Mouse (Mus musculus): ENCODE data around the gene Nfatc2.

Nfatc2 gene

GRCm38 (mm10) chr2:168527430-168527792, 74.0 kb downstream of the Nfatc2 start:
- DNase-seq: no peak

- no peak for DNase-seq
These were observed 74.7 kb downstream of the Nfatc2 start for GRCm38 (mm10) chr2:168526547-168527429.

- DNase-seq: peak in 1 of 2 experiments; percentile 20
These were observed 75.9 kb downstream of the Nfatc2 start for GRCm38 (mm10) chr2:168525391-168526154.

GRCm38 (mm10) chr2:168524905-168525381, 76.5 kb downstream of the Nfatc2 start:
- DNase-seq: peak; percentile 97 to 98

GRCm38 (mm10) chr2:168522247-168522646, 79.2 kb downstream of the Nfatc2 start:
- DNase-seq: no peak

GRCm38 (mm10) chr2:168520771-168521170, 80.7 kb downstream of the Nfatc2 start:
- DNase-seq: no peak

- DNase-seq: no peak
These were observed 81.9 kb downstream of the Nfatc2 start for GRCm38 (mm10) chr2:168519589-168519988.

- peak in 1 of 2 experiments; percentile 44 for DNase-seq
These were observed 83.2 kb downstream of the Nfatc2 start for GRCm38 (mm10) chr2:168518256-168518659.

GRCm38 (mm10) chr2:168517774-168518173, 83.7 kb downstream of the Nfatc2 start:
- no peak for DNase-seq

- no peak for DNase-seq
These were observed 84.7 kb downstream of the Nfatc2 start for GRCm38 (mm10) chr2:168516717-168517116.

GRCm38 (mm10) chr2:168515466-168515865, 86.0 kb downstream of the Nfatc2 start:
- no peak for DNase-seq

- no peak for DNase-seq
These were observed 87.3 kb downstream of the Nfatc2 start for GRCm38 (mm10) chr2:168514131-168514530.

- DNase-seq: no peak
These were observed 89.9 kb downstream of the Nfatc2 start for GRCm38 (mm10) chr2:168511529-168511928.

- no peak for DNase-seq
These were observed 92.8 kb downstream of the Nfatc2 start for GRCm38 (mm10) chr2:168508469-168509198.

- DNase-seq: no peak
These were observed 96.8 kb downstream of the Nfatc2 start for GRCm38 (mm10) chr2:168504431-168505182.

- no peak for DNase-seq
These were observed 97.7 kb downstream of the Nfatc2 start for GRCm38 (mm10) chr2:168503735-168504134.

- no peak for DNase-seq
These were observed 100.7 kb downstream of the Nfatc2 start for GRCm38 (mm10) chr2:168500750-168501149.

GRCm38 (mm10) chr2:168500244-168500643, 101.2 kb downstream of the Nfatc2 start:
- no peak for DNase-seq

GRCm38 (mm10) chr2:168491791-168492190, 109.7 kb downstream of the Nfatc2 start:
- peak in 1 of 2 experiments; percentile 41 for DNase-seq

GRCm38 (mm10) chr2:168489953-168490352, 111.5 kb downstream of the Nfatc2 start:
- no peak for DNase-seq

GRCm38 (mm10) chr2:168488158-168488925, 113.1 kb downstream of the Nfatc2 start:
- no peak for DNase-seq
